Mouse (Mus musculus): ENCODE measurements around the gene Wrb. TPM values are rescaled to one million over a fixed set of nuclear protein-coding genes. Genes with fewer than 3 reads are reported as not detected.

Gene Wrb
- 10 to 100 TPM in 1 of 2 experiments, 1 to 10 TPM in 1; 9.9 to 11.2 TPM for total RNA-seq (2023)

GRCm38 (mm10) chr16:96145110-96145800 is at the start of gene Wrb:
Gene Wrb (plus strand): TSS chr16:96145407.

GRCm38 (mm10) chr16:96127657-96128344 is 17.4 kb upstream of the Wrb start, which contains the start of gene Hmgn1:
Gene Hmgn1 (minus strand): TSS chr16:96127729.

GRCm38 (mm10) chr16:96191531-96192506 is 46.6 kb downstream of the Wrb start, which contains the start of gene Lca5l:
Gene Lca5l (minus strand): TSS chr16:96192271.

GRCm38 (mm10) chr16:96199913-96200701 is 54.9 kb downstream of the Wrb start, which contains the start of gene Sh3bgr:
Gene Sh3bgr (plus strand): TSS chr16:96200450.

Other genes with a start within 250 kb of the Wrb start
- gene Psmg1, start 154.4 kb upstream of the Wrb start, total RNA-seq (2023) = 10 to 100 TPM; 16.1 to 18.0 TPM
- gene Brwd1, start 62.9 kb upstream of the Wrb start, total RNA-seq (2023) = 100 to 1,000 TPM; 461 to 498 TPM
- 100 to 1,000 TPM; 232 to 269 TPM for gene Hmgn1, start 17.7 kb upstream of the Wrb start, total RNA-seq (2023)
- not detected for gene Lca5l, start 46.9 kb downstream of the Wrb start, total RNA-seq (2023)
- not detected for gene Sh3bgr, start 55.0 kb downstream of the Wrb start, total RNA-seq (2023)
- gene B3galt5, start 90.4 kb downstream of the Wrb start, total RNA-seq (2023) = under 1 TPM in 1 of 2 experiments, not detected in 1; 0.12 TPM

Data from B cell, adult 67 days (primary cell).